Mouse (Mus musculus) hematopoietic multipotent progenitor cell, adult 10-12 weeks (in vitro differentiated cells): ENCODE data around the gene Casp8ap2. TPM values are rescaled to one million over a fixed set of nuclear protein-coding genes. Genes with fewer than 3 reads are reported as not detected.

Experiments used
- polyA plus RNA-seq: library from polyadenylated mRNA; stranded (reverse); fragments of >175 nt; gene quantifications from 2 replicates; pipeline ENCODE4 v1.2.3, GENCODE M21; 2012; ENCODE audit warnings: low replicate concordance

Casp8ap2 gene
- 0.42 and 3.5 TPM in 2 replicates for polyA plus RNA-seq

GRCm38 (mm10) chr4:32615034-32615881, at the start of gene Casp8ap2:
Gene Casp8ap2 (plus strand): TSS chr4:32615451.

GRCm38 (mm10) chr4:32602660-32603059, 12.6 kb upstream of the Casp8ap2 start, which contains the start of gene Gja10:
Gene Gja10 (minus strand): TSS chr4:32602760.

GRCm38 (mm10) chr4:32656918-32657662, 41.8 kb downstream of the Casp8ap2 start, which contains the start of gene Mdn1:
Gene Mdn1 (plus strand): TSS chr4:32657119.

Other genes with a start within 250 kb of the Casp8ap2 start
- not detected in 2 replicates for gene Gja10, start 12.7 kb upstream of the Casp8ap2 start, polyA plus RNA-seq
- 3.3 and 4.7 TPM in 2 replicates for gene Mdn1, start 41.7 kb downstream of the Casp8ap2 start, polyA plus RNA-seq
- 3.4 and 3.6 TPM in 2 replicates for gene Lyrm2, start 184.8 kb downstream of the Casp8ap2 start, polyA plus RNA-seq